Mouse (Mus musculus): Measurements from ENCODE around the gene Tmem170b. TPM values are rescaled to one million over a fixed set of nuclear protein-coding genes. Genes with fewer than 3 reads are reported as not detected.

Gene Tmem170b
- total and polyA plus RNA-seq, 3 experiments, result 2.8 to 13.2 (median 12.5) TPM

DNA sequence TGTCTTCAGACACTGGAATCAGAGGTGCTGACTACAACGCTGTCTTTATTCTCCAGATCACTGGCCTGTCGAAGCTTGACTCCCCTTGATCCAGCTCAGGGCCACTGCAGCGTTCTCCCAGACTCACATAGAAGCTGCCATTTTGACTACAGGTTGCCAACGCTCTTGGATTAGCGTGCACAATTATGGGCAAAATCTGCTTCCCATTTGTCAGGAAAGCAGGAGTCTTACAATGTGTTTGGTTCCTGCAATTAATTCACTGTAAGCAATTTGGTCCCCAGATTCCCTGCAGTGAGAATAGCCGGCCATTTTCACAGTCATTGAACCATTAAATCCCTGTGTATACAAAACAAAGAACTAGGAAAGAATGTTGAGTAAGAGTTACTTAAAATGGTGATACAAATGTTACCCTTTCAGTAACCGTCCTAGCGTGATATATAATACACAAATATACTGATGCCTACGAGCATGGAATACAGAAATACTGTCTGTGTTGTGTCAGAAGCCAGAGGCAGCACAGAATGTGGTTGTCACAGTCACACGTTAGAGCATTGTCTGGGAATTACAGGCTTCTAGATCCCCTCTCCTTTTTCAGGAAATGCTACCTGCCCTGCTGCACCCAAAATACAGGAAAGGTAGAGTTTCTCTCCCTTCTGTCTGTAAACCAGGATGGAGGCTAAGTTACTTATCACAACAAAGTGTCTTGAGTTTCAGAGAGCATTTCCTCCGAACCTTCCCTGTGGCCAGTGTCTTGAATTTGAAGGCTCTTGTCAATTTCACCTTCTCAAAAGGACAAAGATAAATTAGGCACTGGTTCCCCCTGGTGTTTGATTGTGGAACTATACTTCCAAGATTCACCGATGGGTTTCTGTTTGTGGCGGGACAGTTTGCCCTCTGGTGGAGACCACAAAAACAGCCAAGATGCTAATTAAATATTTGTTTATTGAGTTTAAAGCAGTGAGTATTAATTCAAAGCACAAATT, 34.0 kb upstream of the Tmem170b start:
- no peaks in the 10 kb centered on the region for H3K4me1 ChIP-seq (ENCODE audit: insufficient read depth, low read depth, low read length)
- ATAC-seq (ENCODE audit: extremely low read depth, insufficient number of reproducible peaks, low FRiP score, poor library complexity, severe bottlenecking) (peak; percentile 75), DNase-seq (ENCODE audit: low spot score) (peak; percentile 7)
- H3K9me3 ChIP-seq (replicated peaks), result no peaks in the 10 kb centered on the region
- peaks cover 12% of the 10 kb centered on the region for H3K27me3 ChIP-seq (ENCODE audit: insufficient read depth, low read length)
- no peak overlapping the region for H3K4me3 ChIP-seq (ENCODE audit: low read depth, low read length)
- peak; percentile 44; the same call in 1 of the 2 replicates for TF ChIP-seq CTCF (IDR thresholded peaks at IDR 0.05; ENCODE audit: low read depth, low read length)
- TF ChIP-seq POLR2AphosphoS5 (IDR thresholded peaks at IDR 0.05; ENCODE audit: insufficient replicate concordance, low read depth, low read length), result no peak
- no peak for TF ChIP-seq GATA1 (IDR thresholded peaks at IDR 0.05; ENCODE audit: borderline replicate concordance, low read length)
- TF ChIP-seq GATA2 (IDR thresholded peaks at IDR 0.05; ENCODE audit: borderline replicate concordance, low read depth, low read length), result no peak
- H3K36me3 ChIP-seq (replicated peaks), result no peaks in the 10 kb centered on the region

DNA sequence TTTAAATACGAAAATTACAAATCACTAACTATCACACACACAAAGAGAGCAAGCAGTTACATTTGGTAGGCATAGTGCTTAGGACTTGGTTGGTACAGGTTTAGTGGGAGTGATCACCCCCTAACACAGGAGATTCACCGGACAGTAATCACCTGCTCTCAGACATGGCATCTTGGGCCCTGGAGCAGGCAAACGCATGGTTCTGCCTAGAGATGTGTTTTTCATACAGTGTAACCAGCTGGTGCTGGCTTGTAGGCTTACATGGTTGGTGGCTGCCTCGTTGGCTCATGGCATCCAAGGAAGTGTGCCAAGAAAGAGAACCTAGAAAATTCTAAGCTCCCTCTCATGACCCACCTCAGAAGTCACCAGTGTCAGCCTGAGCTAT, 33.4 kb upstream of the Tmem170b start:
- Histone ChIP-seq H3K4me3 (ENCODE audit: low read depth, low read length) (no peak overlapping the region), H3K36me3 (replicated peaks) (no peaks in the 10 kb centered on the region), H3K27me3 (ENCODE audit: insufficient read depth, low read length) (peaks cover 12% of the 10 kb centered on the region), H3K9me3 (replicated peaks) (no peaks in the 10 kb centered on the region), H3K4me1 (ENCODE audit: insufficient read depth, low read depth, low read length) (no peaks in the 10 kb centered on the region)
- no peak for TF ChIP-seq TAL1 (conservative IDR thresholded peaks at IDR 0.05; ENCODE audit: low read depth, low read length)
- no peak for TF ChIP-seq POLR2AphosphoS5 (IDR thresholded peaks at IDR 0.05; ENCODE audit: insufficient replicate concordance, low read depth, low read length)
- TF ChIP-seq GATA2 (IDR thresholded peaks at IDR 0.05; ENCODE audit: borderline replicate concordance, low read depth, low read length), result no peak
- TF ChIP-seq CTCF (IDR thresholded peaks at IDR 0.05; ENCODE audit: low read depth, low read length), result no peak
- TF ChIP-seq GATA1 (IDR thresholded peaks at IDR 0.05; ENCODE audit: borderline replicate concordance, low read length), result no peak
- DNase-seq (ENCODE audit: low spot score) (no peak), ATAC-seq (ENCODE audit: extremely low read depth, insufficient number of reproducible peaks, low FRiP score, poor library complexity, severe bottlenecking) (no peak)

DNA sequence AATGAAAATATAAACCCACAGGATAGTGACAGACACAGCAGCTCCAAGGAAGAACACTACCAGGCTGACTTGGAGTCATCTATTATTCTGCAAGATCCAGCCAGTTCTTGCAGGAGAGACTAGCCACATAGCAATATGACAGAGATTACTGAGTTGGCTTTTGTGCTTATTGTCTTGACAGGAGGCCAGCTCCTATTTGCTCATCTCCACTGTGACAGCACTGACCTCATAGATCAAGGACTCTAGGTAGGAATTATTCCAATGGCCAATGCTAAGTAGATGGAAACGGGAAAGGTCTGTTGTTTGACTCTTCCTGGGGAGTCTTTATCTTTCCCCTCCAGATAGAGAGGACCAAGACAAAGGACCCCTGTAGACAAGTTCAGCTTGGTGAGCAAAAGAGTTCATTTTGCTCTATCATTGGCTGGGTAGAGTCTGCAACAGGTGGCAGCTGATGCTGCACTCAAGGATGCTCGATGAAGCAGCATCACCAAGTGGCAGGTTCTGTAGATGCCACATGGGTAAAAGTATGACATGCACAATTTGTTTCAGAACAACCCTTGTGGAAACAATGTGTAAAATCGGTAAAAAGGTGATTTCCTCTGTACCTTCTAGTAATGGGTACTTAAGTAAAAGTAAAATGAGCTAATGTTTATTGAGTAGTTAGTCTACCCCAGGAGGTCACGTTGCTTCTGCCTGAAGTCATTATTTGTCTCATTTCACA, 32.4 kb upstream of the Tmem170b start:
- no peak for ATAC-seq (ENCODE audit: extremely low read depth, insufficient number of reproducible peaks, low FRiP score, poor library complexity, severe bottlenecking)
- Histone ChIP-seq H3K36me3 (replicated peaks) (no peaks in the 10 kb centered on the region), H3K27me3 (ENCODE audit: insufficient read depth, low read length) (peaks cover 12% of the 10 kb centered on the region), H3K4me3 (ENCODE audit: low read depth, low read length) (no peak overlapping the region), H3K9me3 (replicated peaks) (no peaks in the 10 kb centered on the region), H3K4me1 (ENCODE audit: insufficient read depth, low read depth, low read length) (no peaks in the 10 kb centered on the region)
- DNase-seq (ENCODE audit: low spot score), result no peak
- TF ChIP-seq CTCF (IDR thresholded peaks at IDR 0.05; ENCODE audit: low read depth, low read length), result no peak
- TF ChIP-seq GATA1 (IDR thresholded peaks at IDR 0.05; ENCODE audit: borderline replicate concordance, low read length), result no peak
- no peak for TF ChIP-seq POLR2AphosphoS5 (IDR thresholded peaks at IDR 0.05; ENCODE audit: insufficient replicate concordance, low read depth, low read length)
- TF ChIP-seq GATA2 (IDR thresholded peaks at IDR 0.05; ENCODE audit: borderline replicate concordance, low read depth, low read length), result no peak
- no peak for TF ChIP-seq TAL1 (conservative IDR thresholded peaks at IDR 0.05; ENCODE audit: low read depth, low read length)

DNA sequence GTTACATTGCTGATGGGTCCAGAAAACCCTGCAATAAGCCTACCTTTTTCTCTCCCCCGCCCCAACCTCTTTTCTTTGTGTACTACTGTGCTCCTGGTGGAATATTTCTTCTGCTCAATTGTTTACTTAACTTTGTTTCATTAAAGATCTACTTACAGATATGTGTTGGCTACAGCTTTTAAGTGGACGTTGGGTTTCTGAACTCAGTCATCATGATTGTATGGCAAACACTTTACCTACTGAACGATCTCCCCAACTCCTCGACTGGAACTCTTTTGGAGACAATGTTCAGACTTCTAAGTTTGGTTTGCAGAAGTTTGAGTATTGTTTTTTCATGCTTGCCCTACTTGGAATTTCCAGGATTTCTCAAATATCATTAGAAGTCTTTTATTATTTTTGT, 24.6 kb upstream of the Tmem170b start:
- no peaks in the 10 kb centered on the region for H3K36me3 ChIP-seq (replicated peaks)
- H3K4me3 ChIP-seq (ENCODE audit: low read depth, low read length), result no peak overlapping the region
- TF ChIP-seq GATA2 (IDR thresholded peaks at IDR 0.05; ENCODE audit: borderline replicate concordance, low read depth, low read length) (no peak), TAL1 (conservative IDR thresholded peaks at IDR 0.05; ENCODE audit: low read depth, low read length) (no peak), CTCF (IDR thresholded peaks at IDR 0.05; ENCODE audit: low read depth, low read length) (no peak), GATA1 (IDR thresholded peaks at IDR 0.05; ENCODE audit: borderline replicate concordance, low read length) (no peak)
- DNase-seq (ENCODE audit: low spot score) (no peak), ATAC-seq (ENCODE audit: extremely low read depth, insufficient number of reproducible peaks, low FRiP score, poor library complexity, severe bottlenecking) (no peak)
- peaks cover 16% of the 10 kb centered on the region for H3K4me1 ChIP-seq (ENCODE audit: insufficient read depth, low read depth, low read length)
- no peaks in the 10 kb centered on the region; the same call in 1 of the 2 replicates for H3K27me3 ChIP-seq (ENCODE audit: insufficient read depth, low read length)
- no peaks in the 10 kb centered on the region for H3K9me3 ChIP-seq (replicated peaks)

DNA sequence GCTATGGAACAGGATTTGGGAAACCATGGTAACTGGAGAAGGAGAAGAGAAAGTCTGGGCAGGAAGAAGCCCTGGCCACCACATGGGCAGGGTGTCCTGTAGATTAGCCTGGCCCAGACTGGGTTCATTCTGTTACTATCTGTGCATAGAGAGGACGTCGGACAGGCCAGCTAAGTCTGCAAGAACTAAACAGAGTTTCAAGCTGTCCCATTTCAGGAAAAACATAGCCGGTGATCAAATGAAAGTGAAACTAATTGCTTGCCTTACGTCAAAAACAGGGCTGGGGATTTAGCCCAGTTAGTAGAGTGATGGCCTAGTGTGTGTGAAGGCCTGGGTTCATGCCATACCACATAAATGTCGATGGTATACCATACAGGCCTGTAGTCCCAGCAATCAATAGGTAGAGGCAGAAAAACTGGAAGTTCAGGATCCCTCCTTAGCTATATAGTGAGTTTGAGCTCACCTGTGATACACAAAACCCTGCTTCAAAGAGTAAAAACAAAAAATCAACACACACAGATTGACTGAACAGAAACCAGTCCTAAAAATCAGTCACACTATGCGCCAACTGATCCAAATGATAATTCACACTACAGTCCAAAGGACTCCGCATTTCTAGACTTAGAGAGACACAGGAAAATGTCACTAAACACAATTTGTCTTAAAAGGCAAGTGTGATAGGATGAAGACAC, 21.9 kb upstream of the Tmem170b start:
- peak overlapping the region; percentile 59; the same call in 1 of the 2 replicates for H3K4me3 ChIP-seq (ENCODE audit: low read depth, low read length)
- ATAC-seq (ENCODE audit: extremely low read depth, insufficient number of reproducible peaks, low FRiP score, poor library complexity, severe bottlenecking), result peak; percentile 54

More for the DNA sequence above, 21.9 kb upstream of the Tmem170b start:
- Histone ChIP-seq H3K9me3 (replicated peaks) (no peaks in the 10 kb centered on the region), H3K27me3 (ENCODE audit: insufficient read depth, low read length) (no peaks in the 10 kb centered on the region), H3K4me1 (ENCODE audit: insufficient read depth, low read depth, low read length) (peaks cover 16% of the 10 kb centered on the region), H3K36me3 (replicated peaks) (no peaks in the 10 kb centered on the region)
- no peak for DNase-seq (ENCODE audit: low spot score)
- TF ChIP-seq TAL1 (conservative IDR thresholded peaks at IDR 0.05; ENCODE audit: low read depth, low read length) (no peak), GATA2 (IDR thresholded peaks at IDR 0.05; ENCODE audit: borderline replicate concordance, low read depth, low read length) (no peak), CTCF (IDR thresholded peaks at IDR 0.05; ENCODE audit: low read depth, low read length) (no peak), POLR2AphosphoS5 (IDR thresholded peaks at IDR 0.05; ENCODE audit: insufficient replicate concordance, low read depth, low read length) (no peak), GATA1 (IDR thresholded peaks at IDR 0.05; ENCODE audit: borderline replicate concordance, low read length) (no peak)

Data from G1E (cell line).